Mouse (Mus musculus) limb, embryonic 14.5 days (tissue): ENCODE results near the gene Kcnq2. TPM values are rescaled to one million over a fixed set of nuclear protein-coding genes. Genes with fewer than 3 reads are reported as not detected.

ENCODE experiments used
- ATAC-seq: fragments of 200-750 bp; cut with Nextera tagmentation; 2 replicates; pipeline ENCODE4 v1.8.0; 2017; ENCODE audit warnings: low read depth, moderate number of reproducible peaks, moderate TSS enrichment; ENCODE audit not compliant: low FRiP score
- DNase-seq: peaks from one replicate; pipeline ENCODE4 v3.0.0-alpha.2; 2015; ENCODE audit warnings: low spot score
- H3K27ac ChIP-seq: fragments of 300-500 bp; sonication (generic); replicated peaks from 2 replicates; pipeline ENCODE4 v1.5.1; 2014; ENCODE audit warnings: low read depth, mild to moderate bottlenecking, low read length, moderate library complexity, mixed read lengths
- H3K27me3 ChIP-seq: fragments of 300-500 bp; sonication (generic); 2 replicates; pipeline ENCODE4 v1.6.1; 2014; ENCODE audit warnings: low read length, mixed read lengths; ENCODE audit not compliant: control insufficient read depth, insufficient read depth
- H3K36me3 ChIP-seq: fragments of 300-500 bp; sonication (generic); 2 replicates; pipeline ENCODE4 v1.6.1; 2014; ENCODE audit warnings: mild to moderate bottlenecking, low read length, moderate library complexity, mixed read lengths; ENCODE audit not compliant: control insufficient read depth, insufficient read depth
- H3K4me1 ChIP-seq: fragments of 300-500 bp; sonication (generic); 2 replicates; pipeline ENCODE4 v1.6.1; 2014; ENCODE audit warnings: antibody characterized with exemption, low read length, mixed read lengths; ENCODE audit not compliant: control insufficient read depth, insufficient read depth
- H3K4me2 ChIP-seq: fragments of 300-500 bp; sonication (generic); replicated peaks from 2 replicates; pipeline ENCODE4 v1.6.1; 2014; ENCODE audit warnings: low read depth, mild to moderate bottlenecking, low read length, moderate library complexity; ENCODE audit not compliant: severe bottlenecking
- H3K4me3 ChIP-seq: fragments of 300-500 bp; sonication (generic); replicated peaks from 2 replicates; pipeline ENCODE4 v1.5.1; 2014; ENCODE audit warnings: low read length
- H3K9ac ChIP-seq: fragments of 300-500 bp; sonication (generic); 2 replicates; pipeline ENCODE4 v1.6.1; 2014; ENCODE audit warnings: mild to moderate bottlenecking, low read depth, low read length, moderate library complexity; ENCODE audit not compliant: severe bottlenecking
- H3K9me3 ChIP-seq: fragments of 300-500 bp; sonication (generic); 2 replicates; pipeline ENCODE4 v1.6.1; 2016; ENCODE audit warnings: low read length; ENCODE audit not compliant: control insufficient read depth
- POLR2A ChIP-seq: fragments of 200-500 bp; IDR thresholded peaks from 2 replicates; pipeline ENCODE4 v1.8.0; 2012; ENCODE audit warnings: inconsistent platforms, mild to moderate bottlenecking, moderate library complexity, borderline replicate concordance; ENCODE audit not compliant: insufficient read depth, insufficient read length; ENCODE audit errors: extremely low read depth
- WGBS: fragments of 180-500 bp; shearing (Covaris S2); extraction: QIAGEN DNeasy Blood & Tissue Kit; methylation state at CpG from one replicate; pipeline ENCODE4 v1.1.7; 2014; 5-methylcytosine and 5-hydroxymethylcytosine counted together
- polyA plus RNA-seq, 2 experiments: library from polyadenylated mRNA; depleted of rRNA in 1 of 2; stranded (reverse) in 1 of 2; unstranded in 1 of 2; fragments of >200 nt; fragmentation: Nextera tagmentation in 1 of 2; extraction: Ambion mirVana in 1 of 2; gene quantifications; 2 replicates each; pipeline versions ENCODE4 v1.2.1 to v1.2.3; 2012 to 2014

The Kcnq2 gene
- polyA plus RNA-seq, 2 experiments: 0.28 TPM; not detected in 1

DNA sequence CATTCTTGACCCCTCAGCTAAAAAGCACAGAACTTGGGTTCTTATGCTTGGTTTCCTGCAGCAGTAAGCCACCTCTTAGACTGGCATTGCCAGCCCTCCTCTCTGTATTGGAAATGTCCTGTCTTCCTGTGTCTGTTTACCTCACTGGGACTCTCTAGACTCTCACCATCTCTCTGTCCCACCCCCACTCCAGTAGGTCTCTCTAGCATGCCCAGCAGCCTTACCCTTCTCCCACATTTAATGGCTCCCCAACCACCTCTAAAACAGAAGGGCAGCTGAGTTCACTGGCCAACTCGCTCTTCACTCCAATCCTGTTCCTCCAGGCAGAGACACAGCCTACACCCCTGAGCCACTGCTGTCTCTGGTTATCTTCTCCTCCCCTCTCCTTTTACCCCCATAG, 33.5 kb downstream of the Kcnq2 start:
- H3K4me2 ChIP-seq: no peak overlapping the region
- no peak for TF ChIP-seq POLR2A
- WGBS: 52% methylated on average over 1 of the region's 1 CpGs

DNA sequence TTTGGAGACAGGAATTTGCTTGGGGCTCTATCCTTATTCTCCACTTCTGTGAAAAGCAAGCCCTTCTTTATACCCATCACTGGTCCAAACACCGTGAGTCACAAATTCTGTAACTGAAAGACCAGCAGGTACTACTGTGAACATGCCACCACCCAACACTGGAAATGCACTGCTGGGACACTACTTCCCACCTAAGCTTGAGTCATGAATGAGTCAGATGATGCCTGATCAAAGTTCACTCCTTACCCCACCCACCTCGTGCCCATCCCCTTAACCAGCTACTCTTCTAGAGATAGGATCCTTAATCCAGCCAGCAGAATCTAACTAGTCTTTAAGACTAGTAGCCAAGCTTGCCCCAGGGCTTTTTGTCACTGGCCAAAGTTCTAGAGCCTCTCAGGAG, 35.0 kb downstream of the Kcnq2 start:
- H3K4me1 ChIP-seq: no peaks in the 10 kb centered on the region
- no peak for DNase-seq
- 87% methylated on average over 2 of the region's 2 CpGs for WGBS
- no peak overlapping the region for H3K9ac ChIP-seq
- TF ChIP-seq POLR2A: no peak
- H3K27ac ChIP-seq: no peak overlapping the region
- H3K27me3 ChIP-seq: no peaks in the 10 kb centered on the region
- ATAC-seq: no peak
- no peaks in the 10 kb centered on the region for H3K9me3 ChIP-seq
- H3K36me3 ChIP-seq: no peaks in the 10 kb centered on the region
- H3K4me2 ChIP-seq: no peak overlapping the region
- no peak overlapping the region for H3K4me3 ChIP-seq

More for the DNA sequence above, 33.5 kb downstream of the Kcnq2 start:
- H3K36me3 ChIP-seq: no peaks in the 10 kb centered on the region
- H3K9ac ChIP-seq: no peak overlapping the region
- H3K27ac ChIP-seq: no peak overlapping the region
- H3K4me1 ChIP-seq: no peaks in the 10 kb centered on the region
- DNase-seq (no peak), ATAC-seq (no peak)
- no peak overlapping the region for H3K4me3 ChIP-seq
- H3K27me3 ChIP-seq: no peaks in the 10 kb centered on the region
- no peaks in the 10 kb centered on the region for H3K9me3 ChIP-seq

DNA sequence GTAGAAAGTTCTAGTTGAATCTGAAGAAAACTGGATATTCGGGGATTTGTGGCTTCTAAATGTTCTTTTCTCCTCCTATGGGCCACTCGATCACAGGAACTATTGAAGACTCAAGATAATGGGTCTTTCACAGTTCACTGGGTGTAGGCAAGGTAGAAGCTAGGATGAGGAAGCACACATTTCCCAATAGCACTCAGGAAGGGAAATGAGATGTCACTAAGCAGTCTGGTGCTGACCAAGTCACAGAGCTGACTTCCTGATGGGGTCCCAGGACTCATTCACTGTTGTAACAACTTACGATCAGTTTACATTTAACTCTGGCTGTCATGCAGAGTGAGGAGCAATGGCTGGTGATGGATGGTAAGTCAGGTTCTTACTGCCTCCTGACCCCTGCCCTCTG, 45.0 kb downstream of the Kcnq2 start:
- 84% methylated on average over 3 of the region's 3 CpGs for WGBS
- no peak for DNase-seq
- no peak for TF ChIP-seq POLR2A

DNA sequence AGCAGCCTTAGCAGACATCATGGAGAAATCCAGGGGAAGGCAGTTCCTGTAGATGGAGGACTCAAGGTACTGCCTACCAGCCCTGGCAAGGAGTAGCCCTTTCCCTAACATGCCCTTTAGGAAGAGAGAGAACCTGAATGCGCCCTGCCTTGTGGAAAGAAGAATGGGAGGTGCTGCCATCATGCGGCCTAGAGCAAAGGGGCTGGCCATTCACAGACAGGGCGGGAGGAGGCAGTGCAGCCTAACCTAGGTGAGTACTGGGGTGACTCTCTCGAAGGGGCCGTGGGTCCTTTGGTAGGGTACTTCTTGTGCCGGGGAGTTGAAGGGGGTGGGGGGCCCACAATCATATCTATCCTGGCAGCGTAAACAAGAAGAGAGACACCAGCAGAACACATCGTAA, 50.1 kb downstream of the Kcnq2 start:
- Histone ChIP-seq H3K9ac (no peak overlapping the region), H3K36me3 (no peaks in the 10 kb centered on the region), H3K4me1 (no peaks in the 10 kb centered on the region), H3K27ac (no peak overlapping the region), H3K27me3 (no peaks in the 10 kb centered on the region), H3K9me3 (no peaks in the 10 kb centered on the region), H3K4me2 (no peak overlapping the region), H3K4me3 (no peak overlapping the region)
- ATAC-seq (no peak), DNase-seq (no peak)
- WGBS: 52% methylated on average over 8 of the region's 8 CpGs
- TF ChIP-seq POLR2A: no peak

More for the DNA sequence above, 45.0 kb downstream of the Kcnq2 start:
- ATAC-seq: no peak
- no peaks in the 10 kb centered on the region for H3K36me3 ChIP-seq
- H3K4me3 ChIP-seq: no peak overlapping the region
- no peaks in the 10 kb centered on the region for H3K4me1 ChIP-seq
- no peak overlapping the region for H3K4me2 ChIP-seq
- H3K9me3 ChIP-seq: no peaks in the 10 kb centered on the region
- H3K27ac ChIP-seq: no peak overlapping the region
- no peaks in the 10 kb centered on the region for H3K27me3 ChIP-seq
- no peak overlapping the region for H3K9ac ChIP-seq

DNA sequence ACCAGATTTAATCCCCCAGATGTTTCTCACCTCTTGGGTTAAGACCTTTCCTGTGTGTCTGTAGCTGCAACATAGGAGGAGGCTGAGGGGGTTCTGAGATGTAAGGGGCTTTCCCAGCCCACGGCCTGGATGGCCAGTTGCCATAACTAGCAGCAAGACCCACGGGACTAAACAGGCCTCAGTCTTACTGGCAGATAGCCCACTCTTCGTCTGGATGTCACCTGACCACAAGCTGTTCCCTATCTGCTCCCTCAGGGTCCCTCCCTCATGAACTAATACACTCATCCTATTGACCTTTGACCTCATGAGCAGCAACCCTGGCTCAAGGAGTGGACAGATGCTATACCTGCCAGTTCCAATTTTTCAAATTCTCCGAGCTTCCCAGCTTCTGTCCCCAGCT, 51.2 kb downstream of the Kcnq2 start:
- WGBS: 51% methylated on average over 4 of the region's 4 CpGs
- DNase-seq (no peak), ATAC-seq (0 out of 2 replicates have a peak, but pooled peaks have one; percentile 30)
- Histone ChIP-seq H3K4me3 (no peak overlapping the region), H3K27me3 (no peaks in the 10 kb centered on the region), H3K9me3 (no peaks in the 10 kb centered on the region), H3K4me1 (no peaks in the 10 kb centered on the region), H3K9ac (no peak overlapping the region), H3K4me2 (no peak overlapping the region), H3K27ac (no peak overlapping the region), H3K36me3 (no peaks in the 10 kb centered on the region)
- no peak for TF ChIP-seq POLR2A

- WGBS: 58% methylated on average over 5 of the region's 5 CpGs
- Histone ChIP-seq H3K9me3 (no peaks in the 10 kb centered on the region), H3K27me3 (no peaks in the 10 kb centered on the region), H3K4me1 (no peaks in the 10 kb centered on the region), H3K4me3 (no peak overlapping the region), H3K9ac (no peak overlapping the region), H3K36me3 (no peaks in the 10 kb centered on the region), H3K27ac (no peak overlapping the region), H3K4me2 (no peak overlapping the region)
- no peak for TF ChIP-seq POLR2A
- ATAC-seq (no peak), DNase-seq (no peak)
These were observed 54.2 kb downstream of the Kcnq2 start for GRCm38 (mm10) chr2:181080886-181081285.
